ENCODE assay signal across 25 mouse cellular contexts in the genomic region with DNA sequence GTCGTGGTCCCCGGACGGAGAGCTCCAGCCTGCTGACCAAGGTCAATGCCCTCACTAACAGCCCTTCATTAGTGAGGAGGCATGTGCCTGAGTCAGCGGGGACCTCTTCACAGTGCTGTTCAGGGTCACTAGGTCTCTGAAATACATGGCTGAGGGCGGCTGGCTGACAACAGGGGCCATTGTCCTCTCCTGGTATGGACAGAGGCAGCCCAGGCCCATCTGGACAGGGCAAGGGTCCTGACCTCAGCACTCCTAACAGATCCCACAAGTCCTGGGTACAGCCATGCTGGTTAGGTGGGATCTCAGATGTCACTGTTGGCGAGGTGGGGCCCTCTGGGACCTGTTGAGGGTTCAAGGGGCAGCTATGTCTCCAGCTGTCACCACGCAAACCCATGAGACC. TPM values are rescaled to one million over a fixed set of nuclear protein-coding genes. Genes with fewer than 3 reads are reported as not detected.
"Had no signal": no experiment of that assay in that cellular context is flagged by ENCODE, and none has a peak within 500 bp of the region (broad histone marks: within the 10 kb centered on the region; RNA-seq: fewer than 3 reads in every experiment).

No protein-coding gene starts in this region.

- H3K9ac ChIP-seq: limb, embryonic 13.5 days; liver, embryonic 12.5 days; liver, embryonic 15.5 days; neural tube, embryonic 12.5 days; stomach, embryonic 15.5 days had no signal

- H3K4me2 ChIP-seq: limb, embryonic 13.5 days; liver, embryonic 12.5 days; liver, embryonic 15.5 days; neural tube, embryonic 12.5 days; stomach, embryonic 15.5 days had no signal

- H3K36me3 ChIP-seq: limb, embryonic 10.5 days; limb, embryonic 13.5 days; liver, embryonic 12.5 days; liver, embryonic 15.5 days; neural tube, embryonic 12.5 days; stomach, embryonic 15.5 days had no signal

- H3K9me3 ChIP-seq: limb, embryonic 10.5 days; limb, embryonic 13.5 days; liver, embryonic 12.5 days; liver, embryonic 15.5 days; neural tube, embryonic 12.5 days; stomach, embryonic 15.5 days had no signal

- H3K27ac ChIP-seq: kidney, postnatal 0 days; layer of hippocampus, adult 2 months; limb, embryonic 10.5 days; limb, embryonic 13.5 days; liver, embryonic 12.5 days; liver, embryonic 15.5 days; neural tube, embryonic 12.5 days; stomach, embryonic 15.5 days had no signal

- H3K27me3 ChIP-seq: liver, embryonic 15.5 days had no signal

- ATAC-seq: intestine, postnatal 0 days; liver, embryonic 12.5 days had no signal

- DNase-seq: kidney, adult 2 months; kidney, postnatal 25 days; layer of hippocampus, adult 9-11 months; liver; lung, adult 2 months; lung, postnatal 14 days; lung, postnatal 4 days; midbrain, embryonic 14.5 days; right cerebral cortex, adult 18-20 months; right cerebral cortex, postnatal 14 days; right cerebral cortex, postnatal 4 days; thymus, postnatal 25 days had no signal

- H3K4me1 ChIP-seq: liver, embryonic 12.5 days; liver, embryonic 15.5 days; neural tube, embryonic 12.5 days had no signal

- H3K4me3 ChIP-seq: layer of hippocampus, adult 2 months; limb, embryonic 10.5 days; limb, embryonic 13.5 days; liver, embryonic 12.5 days; liver, embryonic 15.5 days; neural tube, embryonic 12.5 days; stomach, embryonic 15.5 days had no signal

RNA-seq across cellular contexts. Expression of a gene that starts 28.8 kb away (rescaled TPM):
- polyA plus RNA-seq: intestine, postnatal 0 days; kidney, embryonic 14.5 days; kidney, postnatal 0 days; large intestine, adult 2 months; liver, embryonic 15.5 days; lung, adult 2 months; lung, embryonic 16.5 days; midbrain, embryonic 14.5 days; midbrain, postnatal 0 days had no signal
